Mouse (Mus musculus) frontal cortex, postnatal 36 days (tissue): ENCODE measurements around the gene Krt39.

Experiments used
- DNase-seq, 2 experiments: peaks; one replicate each; pipeline ENCODE4 v3.0.0; 2022; ENCODE audit warnings: low spot score in 2 of 2

The Krt39 gene

GRCm38 (mm10) chr11:99521288-99521860 is at the start of gene Krt39:
Gene Krt39 (minus strand): TSS chr11:99521338.
- DNase-seq: no peak

GRCm38 (mm10) chr11:99566530-99566929 is 45.4 kb upstream of the Krt39 start, which contains the start of gene Krtap3-1:
Gene Krtap3-1 (minus strand): TSS chr11:99566630.
- DNase-seq: no peak

GRCm38 (mm10) chr11:99562580-99562979 is 41.4 kb upstream of the Krt39 start:
- DNase-seq: no peak

GRCm38 (mm10) chr11:99559366-99559765 is 38.2 kb upstream of the Krt39 start, which contains the start of gene Gm11939:
Gene Gm11939 (minus strand): TSS chr11:99559466.
- no peak for DNase-seq

GRCm38 (mm10) chr11:99557976-99558745 is 37.0 kb upstream of the Krt39 start:
- DNase-seq: no peak

GRCm38 (mm10) chr11:99556753-99557152 is 35.6 kb upstream of the Krt39 start, which contains the start of gene Krtap3-2:
Gene Krtap3-2 (minus strand): TSS chr11:99556853.
- DNase-seq: no peak

GRCm38 (mm10) chr11:99556195-99556594 is 35.1 kb upstream of the Krt39 start:
- DNase-seq: no peak

- no peak for DNase-seq
These were observed 29.6 kb upstream of the Krt39 start, which contains the start of gene Krtap3-3 for GRCm38 (mm10) chr11:99550765-99551164. Gene Krtap3-3 (minus strand): TSS chr11:99550865.

GRCm38 (mm10) chr11:99547892-99548291 is 26.8 kb upstream of the Krt39 start:
- no peak for DNase-seq

- DNase-seq: peak; percentile 27 to 49
These were observed 18.6 kb upstream of the Krt39 start for GRCm38 (mm10) chr11:99539721-99540120.

- no peak for DNase-seq
These were observed 7.0 kb downstream of the Krt39 start for GRCm38 (mm10) chr11:99514098-99514497.

- DNase-seq: no peak
These were observed 20.9 kb downstream of the Krt39 start for GRCm38 (mm10) chr11:99500095-99500805.

- no peak for DNase-seq
These were observed 24.7 kb downstream of the Krt39 start for GRCm38 (mm10) chr11:99496460-99496859.

- no peak for DNase-seq
These were observed 26.4 kb downstream of the Krt39 start for GRCm38 (mm10) chr11:99494741-99495140.

- no peak for DNase-seq
These were observed 27.6 kb downstream of the Krt39 start for GRCm38 (mm10) chr11:99493574-99493850.

GRCm38 (mm10) chr11:99492733-99493573 is 28.2 kb downstream of the Krt39 start, which contains the start of gene Krt23:
Gene Krt23 (minus strand): TSS chr11:99493137.
- DNase-seq: no peak

- no peak for DNase-seq
These were observed 30.1 kb downstream of the Krt39 start for GRCm38 (mm10) chr11:99491040-99491439.

- no peak for DNase-seq
These were observed 30.5 kb downstream of the Krt39 start for GRCm38 (mm10) chr11:99490624-99491023.

GRCm38 (mm10) chr11:99489233-99489632 is 31.9 kb downstream of the Krt39 start:
- no peak for DNase-seq

- DNase-seq: no peak
These were observed 46.2 kb downstream of the Krt39 start for GRCm38 (mm10) chr11:99474981-99475380.

- no peak for DNase-seq
These were observed 47.7 kb downstream of the Krt39 start for GRCm38 (mm10) chr11:99473433-99473832.

GRCm38 (mm10) chr11:99472405-99472804 is 48.7 kb downstream of the Krt39 start:
- no peak for DNase-seq
